Mouse (Mus musculus): Measurements from ENCODE around the gene Pcdh15.

DNA sequence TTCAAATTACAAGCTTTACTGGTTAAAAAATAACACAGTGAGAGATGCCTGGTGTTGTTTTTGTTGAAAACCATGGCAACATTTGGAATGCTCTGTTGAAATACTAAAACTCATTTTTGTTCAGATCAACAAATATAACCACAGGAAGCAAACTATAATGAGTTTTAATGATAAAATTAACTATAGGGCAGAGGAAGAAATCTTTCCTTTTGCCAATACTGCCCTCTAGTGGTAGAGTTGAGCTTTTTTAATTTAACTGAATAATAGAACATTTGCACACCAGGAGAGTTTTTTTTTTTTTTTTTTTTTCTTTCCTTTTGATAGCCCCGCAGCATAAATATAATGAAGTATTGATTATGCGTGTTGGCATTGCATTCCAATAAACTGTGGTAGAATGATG is 1364.8 kb downstream of the Pcdh15 start:
- no peak for TF ChIP-seq CTCF (IDR thresholded peaks at IDR 0.05; ENCODE audit: control insufficient read depth, insufficient read depth, insufficient replicate concordance, low read depth, low read length)
- no peak for TF ChIP-seq POLR2A (IDR thresholded peaks at IDR 0.05; ENCODE audit: control insufficient read depth, low read depth, low read length)

Measured in testis, adult 2 months (tissue).